Mouse (Mus musculus): ENCODE data around the gene Zfp362.
A peak's percentile ranks its signal among the peaks of the same experiment; 100 is the strongest.

Zfp362 gene

GRCm38 (mm10) chr4:128801675-128802465 is 4.0 kb downstream of the Zfp362 start:
- DNase-seq (ENCODE audit: extremely low read depth, low read depth, low spot score): no peak

- no peak for DNase-seq (ENCODE audit: extremely low read depth, low read depth, low spot score)
Measured at GRCm38 (mm10) chr4:128796788-128797187, 9.1 kb downstream of the Zfp362 start.

- no peak for DNase-seq (ENCODE audit: extremely low read depth, low read depth, low spot score)
Measured at GRCm38 (mm10) chr4:128795596-128795995, 10.2 kb downstream of the Zfp362 start.

- no peak for DNase-seq (ENCODE audit: extremely low read depth, low read depth, low spot score)
Measured at GRCm38 (mm10) chr4:128794198-128794597, 11.6 kb downstream of the Zfp362 start.

- DNase-seq (ENCODE audit: extremely low read depth, low read depth, low spot score): no peak
Measured at GRCm38 (mm10) chr4:128793710-128794109, 12.1 kb downstream of the Zfp362 start.

- DNase-seq (ENCODE audit: extremely low read depth, low read depth, low spot score): no peak
Measured at GRCm38 (mm10) chr4:128789646-128790045, 16.2 kb downstream of the Zfp362 start.

- no peak for DNase-seq (ENCODE audit: extremely low read depth, low read depth, low spot score)
Measured at GRCm38 (mm10) chr4:128788108-128788507, 17.7 kb downstream of the Zfp362 start.

- no peak for DNase-seq (ENCODE audit: extremely low read depth, low read depth, low spot score)
Measured at GRCm38 (mm10) chr4:128787023-128787939, 18.6 kb downstream of the Zfp362 start.

- no peak for DNase-seq (ENCODE audit: extremely low read depth, low read depth, low spot score)
Measured at GRCm38 (mm10) chr4:128785921-128786654, 19.8 kb downstream of the Zfp362 start.

- DNase-seq (ENCODE audit: extremely low read depth, low read depth, low spot score): no peak
Measured at GRCm38 (mm10) chr4:128784950-128785631, 20.8 kb downstream of the Zfp362 start.

GRCm38 (mm10) chr4:128782645-128783044 is 23.2 kb downstream of the Zfp362 start:
- no peak for DNase-seq (ENCODE audit: extremely low read depth, low read depth, low spot score)

- no peak for DNase-seq (ENCODE audit: extremely low read depth, low read depth, low spot score)
Measured at GRCm38 (mm10) chr4:128782037-128782436, 23.8 kb downstream of the Zfp362 start.

- no peak for DNase-seq (ENCODE audit: extremely low read depth, low read depth, low spot score)
Measured at GRCm38 (mm10) chr4:128777593-128777992, 28.3 kb downstream of the Zfp362 start.

GRCm38 (mm10) chr4:128776568-128777289 is 29.1 kb downstream of the Zfp362 start:
- DNase-seq (ENCODE audit: extremely low read depth, low read depth, low spot score): peak; percentile 86

GRCm38 (mm10) chr4:128774467-128774866 is 31.4 kb downstream of the Zfp362 start:
- no peak for DNase-seq (ENCODE audit: extremely low read depth, low read depth, low spot score)

- no peak for DNase-seq (ENCODE audit: extremely low read depth, low read depth, low spot score)
Measured at GRCm38 (mm10) chr4:128773820-128774219, 32.0 kb downstream of the Zfp362 start.

GRCm38 (mm10) chr4:128770698-128771097 is 35.1 kb downstream of the Zfp362 start:
- DNase-seq (ENCODE audit: extremely low read depth, low read depth, low spot score): no peak

- no peak for DNase-seq (ENCODE audit: extremely low read depth, low read depth, low spot score)
Measured at GRCm38 (mm10) chr4:128769569-128770355, 36.1 kb downstream of the Zfp362 start.

- DNase-seq (ENCODE audit: extremely low read depth, low read depth, low spot score): no peak
Measured at GRCm38 (mm10) chr4:128768120-128768519, 37.7 kb downstream of the Zfp362 start.

Measured in fat pad, adult 2 months (tissue).